Mouse (Mus musculus) left cerebral cortex, adult 2 months (tissue): ENCODE data around the gene Fam192a. TPM values are rescaled to one million over a fixed set of nuclear protein-coding genes. Genes with fewer than 3 reads are reported as not detected.

Experiments
- DNase-seq, 2 experiments: peaks; one replicate each; pipeline ENCODE4 v3.0.0; 2021 to 2022; ENCODE audit warnings: low spot score in 2 of 2, mixed read lengths in 1 of 2; ENCODE audit errors: extremely low spot score in 1 of 2
- H3K27ac ChIP-seq: fragments of 200-600 bp; 2 replicates; pipeline ENCODE4 v1.8.1; 2022
- H3K4me3 ChIP-seq: fragments of 200-600 bp; 2 replicates; pipeline ENCODE4 v1.8.1; 2022
- CTCF ChIP-seq: fragments of 200-600 bp; IDR thresholded peaks from 2 replicates; pipeline ENCODE4 v1.8.1; 2022; ENCODE audit warnings: antibody characterized with exemption, mild to moderate bottlenecking, moderate library complexity
- intact Hi-C: fragments of 180-260 bp; cut with DNase I; formaldehyde crosslinking; loops from one replicate; pipeline ENCODE4 v1.15.1; 2025
- total RNA-seq, 2 experiments: library from RNA; stranded (reverse); gene quantifications; 2 replicates each; pipeline ENCODE4 v1.2.3; 2021

Fam192a gene
- total RNA-seq, 2 experiments from 2014 or later = 34.8 to 38.3 TPM

DNA sequence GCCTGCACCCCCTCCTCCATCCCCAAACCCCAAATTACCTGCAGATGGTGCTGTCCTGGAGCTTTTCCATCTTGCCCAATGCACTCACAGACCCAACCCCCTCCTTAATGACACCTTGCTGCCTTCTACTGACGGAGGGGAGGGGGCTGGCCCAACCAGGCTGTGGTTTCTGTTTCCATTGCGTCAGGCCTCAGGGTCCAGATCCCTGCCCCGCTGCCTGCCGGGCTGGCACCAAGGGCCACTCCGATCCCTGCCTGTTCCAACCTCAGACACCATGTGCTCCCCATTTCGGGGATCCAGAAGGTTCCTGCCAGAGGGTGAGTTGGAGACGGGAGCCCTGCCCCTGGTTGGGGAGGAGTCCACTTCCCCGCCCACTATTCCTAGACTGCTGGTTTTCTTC is 57.8 kb downstream of the Fam192a start:
- DNase-seq = no peak
- no peak for TF ChIP-seq CTCF
- H3K4me3 ChIP-seq = no peak overlapping the region
- H3K27ac ChIP-seq = no peak overlapping the region
- intact Hi-C loops = no loop called here

DNA sequence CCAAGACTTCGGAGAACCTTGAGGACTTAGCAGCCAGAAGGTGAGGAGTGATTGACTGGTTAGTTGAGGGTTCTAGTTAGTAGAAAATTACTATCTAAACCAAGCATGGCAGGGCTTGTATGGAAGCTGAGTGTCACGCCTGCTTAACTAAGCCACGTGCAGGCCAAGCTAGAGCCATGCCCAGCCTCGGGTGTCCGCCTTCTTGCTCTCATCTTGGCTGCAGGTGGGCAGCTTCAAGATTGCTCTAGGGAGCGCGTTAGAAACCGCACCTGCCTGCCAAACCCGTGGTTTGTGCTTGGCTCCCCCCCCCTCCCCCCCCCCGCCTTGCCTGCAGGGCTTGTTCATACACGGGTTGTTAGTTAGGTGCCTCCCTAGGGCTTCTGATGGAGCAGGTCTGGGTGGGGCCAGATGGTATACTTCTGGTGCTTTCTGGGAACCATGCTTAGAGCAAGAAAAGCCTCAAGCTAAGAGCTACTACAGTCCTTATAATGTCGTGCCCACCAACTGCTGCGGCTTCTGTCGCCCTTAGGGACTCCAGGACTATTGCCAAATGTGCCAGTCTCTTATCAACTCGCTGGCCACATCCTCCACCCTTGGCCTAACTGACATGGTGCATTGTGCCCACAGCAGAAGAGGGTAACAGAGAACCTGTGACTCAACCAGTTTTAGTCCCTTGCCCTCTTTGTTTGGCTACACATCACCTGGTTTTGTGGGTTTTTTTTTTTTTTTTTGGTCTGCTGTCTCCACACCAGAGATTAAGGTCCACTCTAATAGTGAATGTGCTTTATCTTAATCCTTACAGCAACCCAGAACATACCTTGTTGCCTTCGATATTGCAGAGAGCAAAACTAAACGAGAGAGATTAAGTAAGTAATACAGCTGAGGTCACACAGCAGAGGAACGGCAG is 60.7 kb downstream of the Fam192a start:
- intact Hi-C loops = no loop called here

GRCm38 (mm10) chr8:94540025-94540424 is 61.8 kb downstream of the Fam192a start:
- TF ChIP-seq CTCF = no peak
- Histone ChIP-seq H3K4me3 (no peak overlapping the region), H3K27ac (no peak overlapping the region)
- DNase-seq = no peak
- intact Hi-C loops = no loop called here

More for the DNA sequence above, 60.7 kb downstream of the Fam192a start:
- Histone ChIP-seq H3K4me3 (no peak overlapping the region), H3K27ac (no peak overlapping the region)
- no peak for TF ChIP-seq CTCF
- DNase-seq = no peak

DNA sequence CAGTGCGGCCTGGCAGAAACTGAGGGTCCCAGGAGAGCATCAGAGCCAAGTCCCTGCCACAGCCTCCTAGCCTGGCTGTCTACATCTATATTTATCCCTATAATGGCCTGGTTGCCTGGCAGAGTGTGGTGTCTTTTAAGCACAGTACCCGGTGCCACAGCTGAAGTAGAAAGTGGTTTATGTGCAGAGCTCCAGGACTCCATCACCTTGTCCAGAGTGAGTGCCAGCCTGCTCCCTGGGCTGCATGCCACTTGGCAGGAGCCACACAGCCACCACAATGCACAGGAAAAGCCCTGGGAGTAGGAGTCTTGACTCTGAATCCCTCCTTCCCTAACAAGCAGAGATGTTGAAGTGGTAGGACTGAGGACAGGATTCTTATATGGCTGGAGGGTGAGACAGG is 64.3 kb downstream of the Fam192a start:
- no peak for DNase-seq
- Histone ChIP-seq H3K27ac (no peak overlapping the region), H3K4me3 (no peak overlapping the region)
- intact Hi-C loops = no loop called here
- TF ChIP-seq CTCF = no peak

DNA sequence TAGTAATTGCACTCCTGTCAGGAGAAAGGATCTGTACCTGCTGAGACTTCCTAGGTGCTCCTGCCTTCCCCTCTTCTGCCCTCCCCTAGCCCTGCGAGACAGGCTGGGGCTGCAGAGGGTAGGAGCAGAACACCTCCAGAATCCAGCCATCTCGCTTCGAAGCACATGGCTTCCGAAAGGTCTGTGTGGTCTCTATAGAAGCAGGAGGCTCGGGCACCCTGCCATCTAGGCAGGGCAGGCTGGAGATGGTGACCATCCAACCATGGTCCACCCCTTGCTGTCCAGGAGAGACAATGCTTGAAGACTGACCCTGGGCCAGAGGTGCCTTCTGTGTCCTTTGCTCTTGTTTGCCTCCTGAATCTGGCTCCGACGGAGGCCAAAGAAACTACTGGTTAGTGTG is 66.2 kb downstream of the Fam192a start:
- no peak overlapping the region for H3K4me3 ChIP-seq
- intact Hi-C loops = no loop called here
- TF ChIP-seq CTCF = no peak
- no peak overlapping the region for H3K27ac ChIP-seq
- no peak for DNase-seq

GRCm38 (mm10) chr8:94534612-94535011 is 67.2 kb downstream of the Fam192a start:
- no peak for TF ChIP-seq CTCF
- intact Hi-C loops = no loop called here
- Histone ChIP-seq H3K27ac (no peak overlapping the region), H3K4me3 (no peak overlapping the region)
- no peak for DNase-seq

GRCm38 (mm10) chr8:94532873-94533671 is 68.7 kb downstream of the Fam192a start, which contains the start of gene Cpne2:
Gene Cpne2 (plus strand): TSS chr8:94532990.
- H3K4me3 ChIP-seq = peak within 1 kb of the TSS; percentile 62
- intact Hi-C loops = loop anchor here (2.0 kb wide), 1 partner anchor 170 kb away; no protein-coding TSS in a partner anchor
- peak; percentile 52 for TF ChIP-seq CTCF
- H3K27ac ChIP-seq = peak within 1 kb of the TSS; percentile 50
- DNase-seq = peak; percentile 42 to 52

- intact Hi-C loops = loop anchor here (2.0 kb wide), 1 partner anchor 170 kb away; no protein-coding TSS in a partner anchor
- TF ChIP-seq CTCF = no peak
- Histone ChIP-seq H3K27ac (0 out of 2 replicates have a peak overlapping the region, but pooled peaks have one; percentile 4), H3K4me3 (peak overlapping the region; percentile 62)
- peak in 1 of 2 experiments; percentile 16 for DNase-seq
Observed at GRCm38 (mm10) chr8:94532525-94532872, 69.3 kb downstream of the Fam192a start.

DNA sequence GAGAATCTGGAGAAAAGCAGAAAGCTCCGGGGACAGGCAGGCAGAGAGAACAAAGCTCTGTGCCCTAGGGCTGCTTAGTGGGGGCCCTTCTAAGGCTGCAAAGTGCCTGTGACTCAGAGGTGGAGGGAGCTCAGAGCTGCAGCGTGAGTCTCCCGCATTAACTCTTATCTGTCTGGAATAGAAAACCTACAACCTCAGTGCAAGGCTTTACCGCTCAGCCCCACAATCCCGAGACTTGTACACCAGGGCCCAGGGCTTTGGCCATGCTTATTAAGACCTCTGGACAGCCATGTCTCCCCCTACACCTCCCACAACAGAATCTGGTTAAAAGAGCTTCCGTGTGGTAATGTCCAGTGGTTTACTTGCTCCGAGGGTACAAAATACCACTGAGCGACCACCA is 69.8 kb downstream of the Fam192a start:
- no peak for TF ChIP-seq CTCF
- no peak overlapping the region for H3K27ac ChIP-seq
- intact Hi-C loops = loop anchor here (2.0 kb wide), 1 partner anchor 171 kb away; no protein-coding TSS in a partner anchor
- peak overlapping the region; percentile 62 for H3K4me3 ChIP-seq
- no peak for DNase-seq

GRCm38 (mm10) chr8:94530643-94531042 is 71.2 kb downstream of the Fam192a start:
- no peak for TF ChIP-seq CTCF
- DNase-seq = no peak
- intact Hi-C loops = no loop called here
- Histone ChIP-seq H3K4me3 (no peak overlapping the region), H3K27ac (no peak overlapping the region)

DNA sequence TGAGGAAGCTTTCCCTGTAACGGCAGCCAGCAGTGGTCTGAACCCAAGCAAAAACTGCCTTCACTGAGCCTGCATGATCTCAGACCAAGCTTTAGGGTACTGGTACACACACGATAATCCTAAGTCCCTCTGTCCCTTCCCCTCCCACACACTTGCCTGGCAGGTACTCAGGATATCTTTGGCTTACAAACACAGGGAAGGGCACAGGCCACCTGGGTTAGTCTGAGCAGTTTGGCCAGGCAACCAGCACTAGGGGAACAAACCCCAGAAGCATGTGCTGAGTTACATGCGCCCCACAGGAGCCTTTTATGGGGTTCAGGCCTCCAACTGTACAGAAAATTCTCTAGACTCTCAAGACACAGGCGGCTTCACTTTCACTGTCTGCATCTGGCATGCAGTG is 71.9 kb downstream of the Fam192a start:
- intact Hi-C loops = loop anchor here (10.0 kb wide), 1 partner anchor 285 kb away; the partner anchor contains the start of gene Ccl17
- TF ChIP-seq CTCF = no peak
- no peak overlapping the region for H3K4me3 ChIP-seq
- DNase-seq = no peak
- no peak overlapping the region for H3K27ac ChIP-seq

- intact Hi-C loops = loop anchor here (1.0 to 10.0 kb wide), 2 partner anchors 56 to 287 kb away; partner anchors contain the start of gene Ccl17
- H3K4me3 ChIP-seq = no peak overlapping the region
- peak; percentile 42 to 43 for DNase-seq
- peak; percentile 79 for TF ChIP-seq CTCF
- H3K27ac ChIP-seq = no peak overlapping the region
Observed at GRCm38 (mm10) chr8:94528245-94528644, 73.6 kb downstream of the Fam192a start.
